Mouse (Mus musculus): ENCODE data around the gene Ptpn4. TPM values are rescaled to one million over a fixed set of nuclear protein-coding genes. Genes with fewer than 3 reads are reported as not detected.

Ptpn4 gene
- 30.3 and 36.4 TPM in 2 replicates for total RNA-seq (2014; rRNA removed)
- 7.3 and 7.6 TPM in 2 replicates for polyA plus RNA-seq (2015; fragmentation: Nextera tagmentation; extraction: Ambion mirVana)

DNA sequence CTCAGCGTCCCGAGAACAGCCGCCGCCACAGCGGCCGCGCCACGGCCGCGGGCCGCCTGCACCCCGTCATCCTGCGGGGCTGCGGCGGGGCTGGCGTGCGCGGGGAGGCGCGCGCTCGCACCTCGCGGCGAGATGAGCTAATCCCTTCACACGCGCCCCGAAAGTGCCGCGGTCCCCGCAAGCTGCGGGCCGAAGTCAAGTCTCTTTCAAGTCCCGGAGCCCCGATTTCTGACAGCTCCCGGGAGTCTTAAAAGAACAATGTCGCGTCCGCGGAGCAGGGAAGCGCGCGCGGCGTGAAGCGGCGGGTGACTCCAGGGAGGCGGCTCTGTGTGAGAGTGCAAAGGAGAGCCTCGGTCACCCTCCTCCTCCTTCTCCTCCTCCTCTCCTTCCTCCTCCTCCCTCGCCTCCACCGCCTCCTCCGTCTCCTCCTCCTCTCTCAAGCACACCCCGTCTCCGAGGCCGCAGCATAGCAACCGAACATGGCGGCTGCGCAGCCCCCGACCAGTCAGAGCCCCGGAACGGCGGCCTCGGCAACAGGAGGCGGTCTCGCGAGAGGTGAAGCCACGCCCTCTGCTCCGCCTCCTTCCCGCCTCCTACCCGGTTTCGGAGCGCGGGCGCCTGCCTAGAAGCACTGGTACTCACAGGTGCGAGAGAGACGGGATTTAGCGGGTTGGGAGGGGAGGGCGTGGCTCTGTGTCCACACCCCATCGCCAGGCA is at the start of gene Ptpn4:
TSS of gene Ptpn4 (minus strand) at position 579 of the 717 bp plus-strand sequence.
- under 1% methylated on average over 75 of the region's 79 CpGs for WGBS
- no peak for TF ChIP-seq CTCF (IDR thresholded peaks at IDR 0.05; ENCODE audit: low read depth)

DNA sequence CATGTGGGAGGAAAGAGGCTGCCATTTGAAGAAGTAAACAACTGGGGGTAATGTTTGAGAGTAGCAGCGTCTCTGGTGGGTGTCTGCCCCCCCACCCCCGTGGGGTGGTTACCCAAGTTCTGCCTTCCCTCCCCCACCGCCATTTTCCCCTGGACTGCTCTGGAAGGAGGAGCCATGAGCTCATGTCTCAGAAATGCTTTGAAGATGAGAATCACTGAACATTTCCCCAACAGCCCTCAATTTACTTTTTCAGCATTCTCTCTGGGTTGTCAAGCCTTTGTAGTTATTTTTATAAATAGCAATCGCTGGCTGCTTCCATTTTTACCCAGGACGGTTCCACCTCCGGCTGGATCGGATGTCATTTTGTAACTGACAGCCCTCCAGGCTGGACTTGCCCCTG is 48.9 kb upstream of the Ptpn4 start:
- H3K27ac ChIP-seq, result no peak overlapping the region
- H3K4me2 ChIP-seq (ENCODE audit: low read depth, low read length), result no peak overlapping the region
- H3K4me3 ChIP-seq (ENCODE audit: low read length), result no peak overlapping the region
- no peaks in the 10 kb centered on the region for H3K36me3 ChIP-seq (ENCODE audit: insufficient read depth, low read length)
- 79% methylated on average over 7 of the region's 7 CpGs for whole genome bisulfite sequencing
- DNase-seq (ENCODE audit: low spot score) (no peak), ATAC-seq (no peak)
- H3K27me3 ChIP-seq (ENCODE audit: insufficient read depth, low read length), result no peaks in the 10 kb centered on the region
- H3K4me1 ChIP-seq (ENCODE audit: insufficient read depth, low read length), result no peaks in the 10 kb centered on the region
- no peak overlapping the region for H3K9ac ChIP-seq (replicated peaks; ENCODE audit: low read length)
- TF ChIP-seq CTCF (IDR thresholded peaks at IDR 0.05; ENCODE audit: low read depth), result no peak
- H3K9me3 ChIP-seq (ENCODE audit: low read length), result no peaks in the 10 kb centered on the region

More for the DNA sequence above, at the start of gene Ptpn4:
- peak; percentile 99 for DNase-seq (ENCODE audit: low spot score)
- Histone ChIP-seq H3K27me3 (ENCODE audit: insufficient read depth, low read length) (no peaks in the 10 kb centered on the region), H3K4me1 (ENCODE audit: insufficient read depth, low read length) (peaks cover 3% of the 10 kb centered on the region), H3K4me2 (ENCODE audit: low read depth, low read length) (peak within 1 kb of the TSS; percentile 67), H3K9me3 (ENCODE audit: low read length) (no peaks in the 10 kb centered on the region), H3K4me3 (ENCODE audit: low read length) (peak within 1 kb of the TSS; percentile 90), H3K27ac (peak within 1 kb of the TSS; percentile 92), H3K9ac (replicated peaks; ENCODE audit: low read length) (peak within 1 kb of the TSS; percentile 92), H3K36me3 (ENCODE audit: insufficient read depth, low read length) (no peaks in the 10 kb centered on the region)
- peak; percentile 100 for ATAC-seq

DNA sequence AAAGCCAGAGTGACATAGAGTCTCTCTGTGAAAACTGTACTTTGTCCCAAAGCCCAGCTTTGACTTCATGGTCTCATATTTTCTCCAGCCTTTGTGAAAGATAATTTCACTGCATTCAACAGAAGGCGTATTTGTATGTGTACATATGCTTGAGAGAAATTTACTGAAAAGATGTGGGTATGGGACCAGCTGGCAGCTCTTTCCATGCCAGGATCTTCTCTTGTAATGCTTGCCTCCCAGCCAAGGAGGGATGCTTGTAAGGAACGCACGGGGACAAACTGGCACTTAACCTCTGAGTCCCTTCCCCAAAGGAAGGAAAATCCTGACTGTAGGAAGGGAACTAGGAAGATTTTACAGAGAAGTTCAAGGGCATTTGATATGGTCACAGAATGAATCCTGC is 46.9 kb upstream of the Ptpn4 start:
- DNase-seq (ENCODE audit: low spot score) (peak; percentile 13), ATAC-seq (no peak)
- Histone ChIP-seq H3K27me3 (ENCODE audit: insufficient read depth, low read length) (no peaks in the 10 kb centered on the region), H3K36me3 (ENCODE audit: insufficient read depth, low read length) (no peaks in the 10 kb centered on the region), H3K27ac (no peak overlapping the region), H3K4me3 (ENCODE audit: low read length) (no peak overlapping the region), H3K4me2 (ENCODE audit: low read depth, low read length) (no peak overlapping the region), H3K4me1 (ENCODE audit: insufficient read depth, low read length) (peaks cover 3% of the 10 kb centered on the region; the same call in 1 of the 2 replicates), H3K9ac (replicated peaks; ENCODE audit: low read length) (no peak overlapping the region), H3K9me3 (ENCODE audit: low read length) (no peaks in the 10 kb centered on the region)
- WGBS, result 52% methylated on average over 3 of the region's 3 CpGs
- no peak for TF ChIP-seq CTCF (IDR thresholded peaks at IDR 0.05; ENCODE audit: low read depth)

DNA sequence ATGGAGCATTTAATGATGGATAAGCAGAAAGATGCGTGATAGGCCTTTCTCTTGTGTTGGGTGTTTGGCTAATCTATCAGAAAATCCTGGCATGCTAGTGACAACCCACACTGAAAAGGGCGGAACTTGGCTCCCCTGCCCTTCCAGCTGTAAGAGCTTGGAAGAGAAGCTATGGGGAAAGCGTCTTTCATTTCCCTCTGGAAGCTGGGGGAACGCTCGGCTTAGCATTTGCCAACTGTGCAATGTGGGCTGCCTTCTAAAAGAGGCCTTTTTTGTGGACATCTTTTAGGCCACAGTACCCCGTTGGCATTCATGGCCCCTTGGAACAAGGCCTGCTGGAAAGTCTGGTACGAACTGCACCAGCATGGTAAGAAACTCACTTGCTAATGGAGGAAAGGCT is 41.5 kb upstream of the Ptpn4 start:
- peaks cover 3% of the 10 kb centered on the region; the same call in 1 of the 2 replicates for H3K4me1 ChIP-seq (ENCODE audit: insufficient read depth, low read length)
- H3K27ac ChIP-seq, result peak overlapping the region; percentile 62
- no peaks in the 10 kb centered on the region; the same call in 1 of the 2 replicates for H3K9me3 ChIP-seq (ENCODE audit: low read length)
- no peak overlapping the region for H3K4me3 ChIP-seq (ENCODE audit: low read length)
- ATAC-seq (peak; percentile 84), DNase-seq (ENCODE audit: low spot score) (peak; percentile 81)
- no peak overlapping the region for H3K4me2 ChIP-seq (ENCODE audit: low read depth, low read length)
- no peak overlapping the region for H3K9ac ChIP-seq (replicated peaks; ENCODE audit: low read length)
- H3K27me3 ChIP-seq (ENCODE audit: insufficient read depth, low read length), result no peaks in the 10 kb centered on the region
- TF ChIP-seq CTCF (IDR thresholded peaks at IDR 0.05; ENCODE audit: low read depth), result no peak
- H3K36me3 ChIP-seq (ENCODE audit: insufficient read depth, low read length), result no peaks in the 10 kb centered on the region
- 30% methylated on average over 7 of the region's 7 CpGs for WGBS

DNA sequence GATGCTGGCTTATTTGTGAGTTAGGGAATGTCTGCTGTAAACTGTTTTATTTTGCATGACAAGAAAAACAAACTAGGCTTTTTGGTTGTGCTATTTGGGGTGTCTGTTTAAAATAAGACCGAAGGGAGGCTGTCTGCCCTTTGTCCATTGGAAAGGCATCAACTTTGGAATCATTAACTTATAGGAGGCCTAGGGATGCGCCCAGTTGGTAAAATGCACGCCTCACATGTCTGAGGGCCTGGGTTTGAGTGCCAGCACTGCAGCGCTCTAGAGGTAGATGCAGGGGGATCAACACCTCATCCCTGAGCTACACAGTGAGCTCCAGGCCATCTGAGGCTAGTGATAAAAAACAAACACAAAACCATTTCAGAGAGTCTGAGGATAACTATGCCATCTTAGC is 40.1 kb upstream of the Ptpn4 start:
- Histone ChIP-seq H3K9me3 (ENCODE audit: low read length) (no peaks in the 10 kb centered on the region; the same call in 1 of the 2 replicates), H3K27me3 (ENCODE audit: insufficient read depth, low read length) (no peaks in the 10 kb centered on the region), H3K4me1 (ENCODE audit: insufficient read depth, low read length) (peaks cover 3% of the 10 kb centered on the region; the same call in 1 of the 2 replicates), H3K9ac (replicated peaks; ENCODE audit: low read length) (no peak overlapping the region), H3K4me3 (ENCODE audit: low read length) (no peak overlapping the region), H3K36me3 (ENCODE audit: insufficient read depth, low read length) (no peaks in the 10 kb centered on the region), H3K4me2 (ENCODE audit: low read depth, low read length) (no peak overlapping the region), H3K27ac (no peak overlapping the region)
- ATAC-seq, result no peak
- WGBS, result 87% methylated on average over 4 of the region's 4 CpGs
- DNase-seq (ENCODE audit: low spot score), result no peak
- no peak for TF ChIP-seq CTCF (IDR thresholded peaks at IDR 0.05; ENCODE audit: low read depth)

DNA sequence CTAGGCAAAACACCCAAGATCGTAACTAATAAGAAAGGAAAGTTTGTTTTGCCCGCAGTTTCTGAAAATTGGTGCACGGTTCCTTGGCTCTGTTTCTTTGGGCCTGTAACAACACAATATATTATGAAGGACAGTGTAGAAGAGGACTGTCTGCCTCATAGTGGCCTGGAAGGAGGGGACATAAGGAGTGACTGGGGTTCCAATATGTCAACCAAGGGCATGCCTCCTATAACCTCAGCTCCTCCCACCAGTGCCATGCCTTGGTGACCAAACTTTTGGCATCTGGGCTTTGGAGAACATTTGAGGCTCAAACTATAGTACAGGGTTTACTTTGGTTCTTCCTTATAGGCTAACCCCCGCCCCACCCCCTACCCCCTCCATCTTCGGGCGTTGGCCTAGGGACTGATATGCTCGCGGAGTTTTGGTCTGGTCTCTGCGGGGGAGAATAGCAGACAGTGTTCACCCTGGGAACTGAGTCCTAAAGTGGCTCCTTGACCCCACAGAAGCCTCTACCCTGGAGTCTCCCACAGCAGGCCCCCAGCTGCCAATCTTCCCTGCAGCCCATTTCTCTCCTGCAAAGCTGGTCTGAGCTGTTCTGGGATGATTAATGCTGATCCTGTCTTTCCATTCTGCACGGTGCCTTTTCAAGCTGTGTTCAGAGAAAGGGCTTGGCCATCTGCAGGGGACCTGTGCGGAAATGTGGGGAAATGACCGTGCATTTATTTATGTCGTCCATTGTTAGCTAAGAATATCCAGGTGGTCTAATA is 31.2 kb upstream of the Ptpn4 start:
- no peak for DNase-seq (ENCODE audit: low spot score)
- H3K4me1 ChIP-seq (ENCODE audit: insufficient read depth, low read length), result peaks cover 3% of the 10 kb centered on the region; the same call in 1 of the 2 replicates
- no peak overlapping the region; the same call in 1 of the 2 replicates for H3K27ac ChIP-seq
- no peak overlapping the region for H3K4me3 ChIP-seq (ENCODE audit: low read length)
- TF ChIP-seq CTCF (IDR thresholded peaks at IDR 0.05; ENCODE audit: low read depth), result no peak
- H3K9ac ChIP-seq (replicated peaks; ENCODE audit: low read length), result no peak overlapping the region
- WGBS, result 33% methylated on average over 13 of the region's 13 CpGs
- peak; percentile 7; the same call in 1 of the 2 replicates for ATAC-seq
- no peaks in the 10 kb centered on the region for H3K9me3 ChIP-seq (ENCODE audit: low read length)
- no peaks in the 10 kb centered on the region for H3K27me3 ChIP-seq (ENCODE audit: insufficient read depth, low read length)
- H3K4me2 ChIP-seq (ENCODE audit: low read depth, low read length), result no peak overlapping the region
- no peaks in the 10 kb centered on the region for H3K36me3 ChIP-seq (ENCODE audit: insufficient read depth, low read length)
